Mouse (Mus musculus): ENCODE measurements around the gene Tnik. TPM values are rescaled to one million over a fixed set of nuclear protein-coding genes. Genes with fewer than 3 reads are reported as not detected.

Tnik gene
- polyA plus RNA-seq, 1 experiment, result 23.6 TPM

- DNase-seq, result no peak
- H3K27ac ChIP-seq (ENCODE audit: control insufficient read depth, insufficient read depth, low read length), result no peak overlapping the region
- no peaks in the 10 kb centered on the region for H3K4me1 ChIP-seq (replicated peaks; ENCODE audit: control insufficient read depth, insufficient read depth, low read length)
- TF ChIP-seq POLR2A (IDR thresholded peaks at IDR 0.05; ENCODE audit: control insufficient read depth, extremely low read depth, insufficient read depth, low read length, poor library complexity) (no peak), CTCF (IDR thresholded peaks at IDR 0.05; ENCODE audit: borderline replicate concordance, control insufficient read depth, extremely low read depth, insufficient read depth, low read length, poor library complexity) (no peak)
- no peak overlapping the region for H3K4me3 ChIP-seq (ENCODE audit: control insufficient read depth, insufficient read depth, low read length)
- no peaks in the 10 kb centered on the region for H3K27me3 ChIP-seq (ENCODE audit: control insufficient read depth, insufficient read depth, low read length)
- WGBS, result 94% methylated on average over 4 of the region's 4 CpGs
- no peaks in the 10 kb centered on the region for H3K36me3 ChIP-seq (ENCODE audit: control insufficient read depth, insufficient read depth, low read length)
Measured at GRCm38 (mm10) chr3:28527231-28527630, 264.2 kb downstream of the Tnik start.

- 94% methylated on average over 4 of the region's 4 CpGs for WGBS
- no peak overlapping the region for H3K27ac ChIP-seq (ENCODE audit: control insufficient read depth, insufficient read depth, low read length)
- TF ChIP-seq POLR2A (IDR thresholded peaks at IDR 0.05; ENCODE audit: control insufficient read depth, extremely low read depth, insufficient read depth, low read length, poor library complexity), result no peak
- no peak for TF ChIP-seq CTCF (IDR thresholded peaks at IDR 0.05; ENCODE audit: borderline replicate concordance, control insufficient read depth, extremely low read depth, insufficient read depth, low read length, poor library complexity)
- no peaks in the 10 kb centered on the region for H3K4me1 ChIP-seq (replicated peaks; ENCODE audit: control insufficient read depth, insufficient read depth, low read length)
- no peaks in the 10 kb centered on the region for H3K27me3 ChIP-seq (ENCODE audit: control insufficient read depth, insufficient read depth, low read length)
- no peaks in the 10 kb centered on the region for H3K36me3 ChIP-seq (ENCODE audit: control insufficient read depth, insufficient read depth, low read length)
- H3K4me3 ChIP-seq (ENCODE audit: control insufficient read depth, insufficient read depth, low read length), result no peak overlapping the region
- no peak for DNase-seq
Measured at GRCm38 (mm10) chr3:28529548-28529947, 266.5 kb downstream of the Tnik start.

GRCm38 (mm10) chr3:28531294-28531956 lies 268.4 kb downstream of the Tnik start:
- Histone ChIP-seq H3K4me3 (ENCODE audit: control insufficient read depth, insufficient read depth, low read length) (no peak overlapping the region), H3K27ac (ENCODE audit: control insufficient read depth, insufficient read depth, low read length) (no peak overlapping the region), H3K4me1 (replicated peaks; ENCODE audit: control insufficient read depth, insufficient read depth, low read length) (no peaks in the 10 kb centered on the region), H3K36me3 (ENCODE audit: control insufficient read depth, insufficient read depth, low read length) (no peaks in the 10 kb centered on the region), H3K27me3 (ENCODE audit: control insufficient read depth, insufficient read depth, low read length) (no peaks in the 10 kb centered on the region)
- TF ChIP-seq CTCF (IDR thresholded peaks at IDR 0.05; ENCODE audit: borderline replicate concordance, control insufficient read depth, extremely low read depth, insufficient read depth, low read length, poor library complexity) (no peak), POLR2A (IDR thresholded peaks at IDR 0.05; ENCODE audit: control insufficient read depth, extremely low read depth, insufficient read depth, low read length, poor library complexity) (no peak)
- DNase-seq, result no peak
- 91% methylated on average over 15 of the region's 15 CpGs for whole genome bisulfite sequencing

- WGBS, result 97% methylated on average over 7 of the region's 7 CpGs
- no peak for DNase-seq
Measured at GRCm38 (mm10) chr3:28532666-28533065, 269.7 kb downstream of the Tnik start.

GRCm38 (mm10) chr3:28540121-28540520 lies 277.1 kb downstream of the Tnik start:
- WGBS, result 97% methylated on average over 5 of the region's 5 CpGs
- Histone ChIP-seq H3K4me3 (ENCODE audit: control insufficient read depth, insufficient read depth, low read length) (no peak overlapping the region), H3K27me3 (ENCODE audit: control insufficient read depth, insufficient read depth, low read length) (no peaks in the 10 kb centered on the region), H3K4me1 (replicated peaks; ENCODE audit: control insufficient read depth, insufficient read depth, low read length) (no peaks in the 10 kb centered on the region), H3K36me3 (ENCODE audit: control insufficient read depth, insufficient read depth, low read length) (no peaks in the 10 kb centered on the region), H3K27ac (ENCODE audit: control insufficient read depth, insufficient read depth, low read length) (no peak overlapping the region)
- DNase-seq, result no peak
- TF ChIP-seq POLR2A (IDR thresholded peaks at IDR 0.05; ENCODE audit: control insufficient read depth, extremely low read depth, insufficient read depth, low read length, poor library complexity) (no peak), CTCF (IDR thresholded peaks at IDR 0.05; ENCODE audit: borderline replicate concordance, control insufficient read depth, extremely low read depth, insufficient read depth, low read length, poor library complexity) (no peak)

More at GRCm38 (mm10) chr3:28532666-28533065, 269.7 kb downstream of the Tnik start:
- no peak overlapping the region for H3K27ac ChIP-seq (ENCODE audit: control insufficient read depth, insufficient read depth, low read length)
- H3K4me1 ChIP-seq (replicated peaks; ENCODE audit: control insufficient read depth, insufficient read depth, low read length), result no peaks in the 10 kb centered on the region
- TF ChIP-seq POLR2A (IDR thresholded peaks at IDR 0.05; ENCODE audit: control insufficient read depth, extremely low read depth, insufficient read depth, low read length, poor library complexity) (no peak), CTCF (IDR thresholded peaks at IDR 0.05; ENCODE audit: borderline replicate concordance, control insufficient read depth, extremely low read depth, insufficient read depth, low read length, poor library complexity) (no peak)
- no peaks in the 10 kb centered on the region for H3K36me3 ChIP-seq (ENCODE audit: control insufficient read depth, insufficient read depth, low read length)
- H3K4me3 ChIP-seq (ENCODE audit: control insufficient read depth, insufficient read depth, low read length), result no peak overlapping the region
- no peaks in the 10 kb centered on the region for H3K27me3 ChIP-seq (ENCODE audit: control insufficient read depth, insufficient read depth, low read length)

- WGBS, result 95% methylated on average over 3 of the region's 3 CpGs
Measured at GRCm38 (mm10) chr3:28542941-28543340, 279.9 kb downstream of the Tnik start.

More at GRCm38 (mm10) chr3:28542941-28543340, 279.9 kb downstream of the Tnik start:
- no peak for DNase-seq
- Histone ChIP-seq H3K4me3 (ENCODE audit: control insufficient read depth, insufficient read depth, low read length) (no peak overlapping the region), H3K4me1 (replicated peaks; ENCODE audit: control insufficient read depth, insufficient read depth, low read length) (no peaks in the 10 kb centered on the region), H3K27ac (ENCODE audit: control insufficient read depth, insufficient read depth, low read length) (no peak overlapping the region), H3K36me3 (ENCODE audit: control insufficient read depth, insufficient read depth, low read length) (no peaks in the 10 kb centered on the region), H3K27me3 (ENCODE audit: control insufficient read depth, insufficient read depth, low read length) (no peaks in the 10 kb centered on the region)
- TF ChIP-seq CTCF (IDR thresholded peaks at IDR 0.05; ENCODE audit: borderline replicate concordance, control insufficient read depth, extremely low read depth, insufficient read depth, low read length, poor library complexity), result no peak
- no peak for TF ChIP-seq POLR2A (IDR thresholded peaks at IDR 0.05; ENCODE audit: control insufficient read depth, extremely low read depth, insufficient read depth, low read length, poor library complexity)

Measured in thymus, adult 2 months (tissue).